Comparison of ENCODE assay signal across 8 mouse cellular contexts in the genomic region with DNA sequence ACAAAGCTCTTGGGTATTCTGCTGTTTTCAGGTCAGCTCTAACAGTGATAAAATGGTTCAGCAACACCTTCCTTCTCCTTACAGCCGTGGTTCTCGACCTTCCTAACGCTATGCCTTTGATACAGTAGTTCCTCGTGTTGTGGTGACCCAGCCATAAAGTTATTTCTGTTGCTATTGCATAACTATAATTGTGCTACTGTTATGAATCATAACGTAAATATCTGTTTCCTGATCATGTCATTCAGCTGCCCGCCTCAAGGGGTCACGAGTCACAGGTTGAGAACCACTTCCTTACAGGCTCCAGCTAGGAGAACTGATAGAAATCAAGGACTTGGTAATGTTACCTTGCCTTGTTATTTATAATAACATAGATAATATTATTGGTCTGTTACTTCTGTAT. TPM values are rescaled to one million over a fixed set of nuclear protein-coding genes. Genes with fewer than 3 reads are reported as not detected.
DNase-seq lines count a peak whose midpoint lies in the region; TF ChIP-seq lines count a peak whose summit lies in the region.

No protein-coding gene starts in this region.

- WGBS in spleen, adult 2 months = 4% methylated on average over 7 of the region's 7 CpGs
- WGBS in small intestine, adult 2 months = 8% methylated on average over 7 of the region's 7 CpGs
- 88% methylated on average over 7 of the region's 7 CpGs for WGBS in hindbrain, embryonic 10.5 days

- no peak overlapping the region for H3K4me3 ChIP-seq in spleen, adult 2 months (ENCODE audit: extremely low read depth, insufficient read depth, insufficient read length)
- H3K4me3 ChIP-seq in small intestine, adult 2 months (ENCODE audit: low read depth, low read length) = no peak overlapping the region
- no peak overlapping the region for H3K4me3 ChIP-seq in hindbrain, embryonic 10.5 days

- no peak overlapping the region for H3K27ac ChIP-seq in spleen, adult 2 months (ENCODE audit: insufficient read depth, low read length)
- H3K27ac ChIP-seq in small intestine, adult 2 months (ENCODE audit: insufficient read depth, low read depth, low read length) = peak overlapping the region; percentile 37
- H3K27ac ChIP-seq in hindbrain, embryonic 10.5 days = no peak overlapping the region

- TF ChIP-seq CTCF in spleen, adult 2 months (IDR thresholded peaks at IDR 0.05; ENCODE audit: extremely low read depth, insufficient read depth, insufficient read length, insufficient replicate concordance) = peak; percentile 8; the same call in 1 of the 2 replicates
- peak; percentile 32; the same call in 1 of the 2 replicates for TF ChIP-seq CTCF in small intestine, adult 2 months (IDR thresholded peaks at IDR 0.05; ENCODE audit: extremely low read depth, insufficient read length, insufficient replicate concordance, low read depth, low read length)

- H3K9me3 ChIP-seq in hindbrain, embryonic 10.5 days = no peaks in the 10 kb centered on the region

- DNase-seq in spleen, adult 2 months (ENCODE audit: low read depth in 1 of 2, low spot score in 2 of 2) = peak; percentile 43 to 50
- no peak for DNase-seq in spleen, postnatal 4 days (ENCODE audit: low spot score in 2 of 2)
- DNase-seq in fat pad, adult 2 months (ENCODE audit: extremely low read depth, low read depth, low spot score) = peak; percentile 10
- DNase-seq in kidney, postnatal 4 days = peak; percentile 31 to 49
- no peak for DNase-seq in hindbrain, embryonic 10.5 days (ENCODE audit: low spot score)
- no peak for DNase-seq in retina, embryonic 14.5 days (ENCODE audit: low spot score)
- no peak for DNase-seq in cerebellum, adult 8-10 months

- H3K4me1 ChIP-seq in spleen, adult 2 months (ENCODE audit: control insufficient read depth, insufficient read depth, insufficient read length) = peaks cover 6% of the 10 kb centered on the region
- peaks cover 8% of the 10 kb centered on the region; the same call in 1 of the 2 replicates for H3K4me1 ChIP-seq in small intestine, adult 2 months (ENCODE audit: control insufficient read depth, insufficient read depth, insufficient read length, low read length)
- H3K4me1 ChIP-seq in hindbrain, embryonic 10.5 days (replicated peaks) = peaks cover 36% of the 10 kb centered on the region

- H3K36me3 ChIP-seq in spleen, adult 2 months (ENCODE audit: control insufficient read depth, insufficient read depth, low read length) = no peaks in the 10 kb centered on the region
- no peaks in the 10 kb centered on the region for H3K36me3 ChIP-seq in small intestine, adult 2 months (ENCODE audit: control insufficient read depth, insufficient read depth, low read length)
- H3K36me3 ChIP-seq in hindbrain, embryonic 10.5 days = no peaks in the 10 kb centered on the region

- TF ChIP-seq POLR2A in spleen, adult 2 months (IDR thresholded peaks at IDR 0.05; ENCODE audit: low read depth, low read length) = no peak
- no peak for TF ChIP-seq POLR2A in small intestine, adult 2 months (IDR thresholded peaks at IDR 0.05; ENCODE audit: low read depth, low read length)

- H3K27me3 ChIP-seq in spleen, adult 2 months (ENCODE audit: control insufficient read depth, insufficient read depth, low read length) = no peaks in the 10 kb centered on the region
- H3K27me3 ChIP-seq in small intestine, adult 2 months (ENCODE audit: control insufficient read depth, insufficient read depth, low read length) = no peaks in the 10 kb centered on the region
- H3K27me3 ChIP-seq in hindbrain, embryonic 10.5 days (ENCODE audit: insufficient read depth, poor library complexity, severe bottlenecking) = peaks cover 4% of the 10 kb centered on the region; the same call in 1 of the 2 replicates

RNA-seq across cellular contexts. Expression of a gene that starts 11.8 kb away (rescaled TPM):
- polyA plus RNA-seq in spleen, adult 2 months (2012; rRNA removed) = 3.8 and 4.4 TPM in 2 replicates
- 10.9 and 13.9 TPM in 2 replicates for polyA plus RNA-seq in small intestine, adult 2 months (2012; rRNA removed)
- 19.9 and 32.8 TPM in 2 replicates for polyA plus RNA-seq in hindbrain, embryonic 10.5 days (2016; fragmentation: Nextera tagmentation; extraction: Ambion mirVana)

RNA-seq across cellular contexts. Expression of a gene that starts 29.5 kb away (rescaled TPM):
- polyA plus RNA-seq in spleen, adult 2 months (2012; rRNA removed) = not detected in 2 replicates
- polyA plus RNA-seq in small intestine, adult 2 months (2012; rRNA removed) = 18.5 and 28.9 TPM in 2 replicates
- polyA plus RNA-seq in hindbrain, embryonic 10.5 days (2016; fragmentation: Nextera tagmentation; extraction: Ambion mirVana) = 0.21 and 0.27 TPM in 2 replicates

RNA-seq across cellular contexts. Expression of a gene that starts 33.8 kb away (rescaled TPM):
- 0.47 and 1.1 TPM in 2 replicates for polyA plus RNA-seq in spleen, adult 2 months (2012; rRNA removed)
- polyA plus RNA-seq in small intestine, adult 2 months (2012; rRNA removed) = 0.28 and 0.66 TPM in 2 replicates
- 1.3 and 1.6 TPM in 2 replicates for polyA plus RNA-seq in hindbrain, embryonic 10.5 days (2016; fragmentation: Nextera tagmentation; extraction: Ambion mirVana)

RNA-seq across cellular contexts. Expression of a gene that starts 33.9 kb away (rescaled TPM):
- 65.7 and 67.8 TPM in 2 replicates for polyA plus RNA-seq in spleen, adult 2 months (2012; rRNA removed)
- polyA plus RNA-seq in small intestine, adult 2 months (2012; rRNA removed) = 120 and 226 TPM in 2 replicates
- 295 and 301 TPM in 2 replicates for polyA plus RNA-seq in hindbrain, embryonic 10.5 days (2016; fragmentation: Nextera tagmentation; extraction: Ambion mirVana)

RNA-seq across cellular contexts. Expression of a gene that starts 38.0 kb away (rescaled TPM):
- polyA plus RNA-seq in spleen, adult 2 months (2012; rRNA removed) = 17.5 and 20.3 TPM in 2 replicates
- 17.0 and 21.2 TPM in 2 replicates for polyA plus RNA-seq in small intestine, adult 2 months (2012; rRNA removed)
- polyA plus RNA-seq in hindbrain, embryonic 10.5 days (2016; fragmentation: Nextera tagmentation; extraction: Ambion mirVana) = 33.1 and 36.2 TPM in 2 replicates

Comparison
In these comparisons a context has a peak if more than half of its experiments do, and no peak if none do; other contexts are left out.
1. DNase-seq: peak in spleen, adult 2 months (2 of 2), fat pad, adult 2 months (single experiment) and kidney, postnatal 4 days (2 of 2); none in spleen, postnatal 4 days (0 of 2), hindbrain, embryonic 10.5 days (single experiment), retina, embryonic 14.5 days (single experiment) and cerebellum, adult 8-10 months (single experiment).
2. RNA of a gene that starts 29.5 kb away (polyA plus RNA-seq): 18.5 to 28.9 TPM in small intestine, adult 2 months; 0.21 to 0.27 TPM in hindbrain, embryonic 10.5 days and not detected in spleen, adult 2 months; every median in the first group is over 10 times any median in the second.